21 mouse cellular contexts compared by ENCODE assay signal in genomic region chr14:17915556-17915955, GRCm38 (mm10).
DNase-seq lines count a peak whose midpoint lies in the region; TF ChIP-seq lines count a peak whose summit lies in the region.
"Had no signal": no experiment of that assay in that cellular context is flagged by ENCODE, and none has a peak within 500 bp of the region (broad histone marks: within the 10 kb centered on the region; RNA-seq: fewer than 3 reads in every experiment).

No protein-coding gene starts in this region.

- peak; percentile 4 for DNase-seq in cerebellum, adult 11-12 months
- no peak for DNase-seq in cerebellum, adult 8-10 months
- peak; percentile 65 to 76 for DNase-seq in cerebellum, postnatal 10 days
- DNase-seq in cerebellum, postnatal 4 days (ENCODE audit: low spot score in 2 of 2) = no peak
- no peak for DNase-seq in liver, adult 2 months (ENCODE audit: extremely low read depth, low read depth, low spot score)
- no peak for DNase-seq in liver
- no peak for DNase-seq in right cerebral cortex, postnatal 4 days
- DNase-seq: adrenal gland, postnatal 10 days; adrenal gland, postnatal 36 days; gastrocnemius, postnatal 10 days; gastrocnemius, postnatal 36 days; heart, adult 2 months; heart, postnatal 14 days; heart, postnatal 4 days had no signal

- H3K27me3 ChIP-seq in liver, adult 2 months (ENCODE audit: control insufficient read depth, insufficient read depth, low read length) = no peaks in the 10 kb centered on the region
- H3K27me3 ChIP-seq: forebrain, embryonic 13.5 days; heart, embryonic 13.5 days; Patski had no signal

- no peaks in the 10 kb centered on the region for H3K36me3 ChIP-seq in liver, adult 2 months (ENCODE audit: control insufficient read depth, insufficient read depth, low read length)
- H3K36me3 ChIP-seq: forebrain, embryonic 10.5 days; heart, embryonic 10.5 days; heart, embryonic 13.5 days had no signal

- TF ChIP-seq CTCF in liver, adult 2 months (IDR thresholded peaks at IDR 0.05; ENCODE audit: low read depth, low read length) = no peak

- H3K4me3 ChIP-seq in liver, adult 2 months (ENCODE audit: insufficient read depth, low read depth, low read length) = no peak overlapping the region
- H3K4me3 ChIP-seq: forebrain, embryonic 10.5 days; forebrain, embryonic 13.5 days; heart, adult 2 months; heart, embryonic 10.5 days; heart, embryonic 13.5 days had no signal

- 55% methylated on average over 2 of the region's 2 CpGs for WGBS in liver, adult 2 months

- no peak for TF ChIP-seq POLR2A in liver, adult 2 months (IDR thresholded peaks at IDR 0.05; ENCODE audit: extremely low read depth, insufficient read depth, low read length)

- no peak overlapping the region for H3K9ac ChIP-seq in liver, adult 2 months (ENCODE audit: low read depth, low read length)
- H3K9ac ChIP-seq: forebrain, embryonic 13.5 days; heart, embryonic 13.5 days; hindbrain, embryonic 14.5 days had no signal

- peak overlapping the region; percentile 73 for H3K27ac ChIP-seq in liver, adult 2 months (replicated peaks; ENCODE audit: insufficient read depth, low read depth, low read length)
- H3K27ac ChIP-seq: forebrain, embryonic 10.5 days; forebrain, embryonic 13.5 days; heart, adult 2 months; heart, embryonic 10.5 days; heart, embryonic 13.5 days; hindbrain, embryonic 14.5 days; hindbrain, postnatal 0 days had no signal

- H3K4me1 ChIP-seq in liver, adult 2 months (ENCODE audit: control insufficient read depth, insufficient read depth, low read length) = peaks cover 42% of the 10 kb centered on the region
- H3K4me1 ChIP-seq: heart, embryonic 10.5 days; heart, embryonic 13.5 days had no signal

- peaks cover 10% of the 10 kb centered on the region; the same call in 1 of the 2 replicates for H3K79me2 ChIP-seq in liver, adult 2 months (ENCODE audit: control insufficient read depth, insufficient read depth, low read length)

Comparison
In these comparisons a context has a peak if more than half of its experiments do, and no peak if none do; other contexts are left out.
1. DNase-seq: peak in cerebellum, adult 11-12 months (single experiment) and cerebellum, postnatal 10 days (2 of 2); none in cerebellum, adult 8-10 months (single experiment), cerebellum, postnatal 4 days (0 of 2), liver, adult 2 months (single experiment), liver (single experiment) and right cerebral cortex, postnatal 4 days (single experiment).